Mouse (Mus musculus) liver, embryonic 12.5 days (tissue): ENCODE measurements around the gene Dgcr2. TPM values are rescaled to one million over a fixed set of nuclear protein-coding genes. Genes with fewer than 3 reads are reported as not detected.

Experiments used
- ATAC-seq: fragments of 200-750 bp; cut with Nextera tagmentation; 2 replicates; pipeline ENCODE4 v1.8.0; 2017; ENCODE audit warnings: moderate number of reproducible peaks, mild to moderate bottlenecking, moderate library complexity
- H3K27ac ChIP-seq: fragments of 300-500 bp; sonication (generic); 2 replicates; pipeline ENCODE4 v1.5.1; 2016; ENCODE audit warnings: mild to moderate bottlenecking
- H3K27me3 ChIP-seq: fragments of 300-500 bp; sonication (generic); replicated peaks from 2 replicates; pipeline ENCODE4 v1.6.1; 2016; ENCODE audit warnings: mild to moderate bottlenecking, moderate library complexity
- H3K36me3 ChIP-seq: fragments of 300-500 bp; sonication (generic); 2 replicates; pipeline ENCODE4 v1.6.1; 2016; ENCODE audit warnings: mild to moderate bottlenecking, moderate library complexity
- H3K4me1 ChIP-seq: fragments of 300-500 bp; sonication (generic); 2 replicates; pipeline ENCODE4 v1.6.1; 2016
- H3K4me2 ChIP-seq: fragments of 300-500 bp; sonication (generic); 2 replicates; pipeline ENCODE4 v1.6.1; 2016; ENCODE audit warnings: mild to moderate bottlenecking, moderate library complexity
- H3K4me3 ChIP-seq: fragments of 300-500 bp; sonication (generic); 2 replicates; pipeline ENCODE4 v1.5.1; 2016; ENCODE audit warnings: mild to moderate bottlenecking, moderate library complexity
- H3K9ac ChIP-seq: fragments of 300-500 bp; sonication (generic); 2 replicates; pipeline ENCODE4 v1.6.1; 2016; ENCODE audit warnings: mild to moderate bottlenecking, moderate library complexity
- H3K9me3 ChIP-seq: fragments of 300-500 bp; sonication (generic); replicated peaks from 2 replicates; pipeline ENCODE4 v1.6.1; 2016; ENCODE audit warnings: mild to moderate bottlenecking, moderate library complexity
- WGBS: fragments of 180-500 bp; shearing (Covaris S2); methylation state at CpG from one replicate; pipeline ENCODE4 v1.1.7; 2016; ENCODE audit not compliant: insufficient replicate concordance; 5-methylcytosine and 5-hydroxymethylcytosine counted together
- polyA plus RNA-seq: library from polyadenylated mRNA; unstranded; fragments of >200 nt; fragmentation: Nextera tagmentation; extraction: Ambion mirVana; gene quantifications from 2 replicates; pipeline ENCODE4 v1.2.1, GENCODE M21; 2016

Gene Dgcr2
- polyA plus RNA-seq, 1 experiment from 2014 or later, result 29.7 TPM

DNA sequence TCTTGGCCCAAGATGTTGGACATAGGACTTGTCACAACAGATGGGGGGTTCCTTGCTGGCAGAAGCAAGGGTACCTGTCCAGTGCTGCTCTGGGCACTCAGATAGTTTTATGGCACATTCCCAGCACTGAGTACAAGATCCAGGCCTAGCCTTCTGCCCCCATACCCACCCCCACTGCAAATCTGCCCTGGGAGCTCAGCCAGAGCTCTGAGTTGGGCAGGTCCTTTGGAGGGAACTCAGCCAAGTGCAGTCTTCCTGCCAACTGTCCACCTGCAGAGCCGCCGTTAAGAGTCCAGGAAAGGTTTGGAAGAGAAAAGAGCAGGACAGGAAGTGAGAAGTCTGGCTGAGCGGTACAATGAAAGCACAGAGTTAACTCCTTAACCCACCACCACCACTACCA lies 5.8 kb downstream of the Dgcr2 start:
- no peak overlapping the region for H3K27ac ChIP-seq
- ATAC-seq, result no peak
- H3K4me3 ChIP-seq, result no peak overlapping the region
- H3K4me2 ChIP-seq, result no peak overlapping the region
- WGBS, result 58% methylated on average over 3 of the region's 3 CpGs
- peaks cover 11% of the 10 kb centered on the region; the same call in 1 of the 2 replicates for H3K27me3 ChIP-seq
- no peaks in the 10 kb centered on the region for H3K9me3 ChIP-seq
- H3K4me1 ChIP-seq, result peaks cover 25% of the 10 kb centered on the region
- no peak overlapping the region for H3K9ac ChIP-seq
- H3K36me3 ChIP-seq, result peaks cover 7% of the 10 kb centered on the region; the same call in 1 of the 2 replicates

DNA sequence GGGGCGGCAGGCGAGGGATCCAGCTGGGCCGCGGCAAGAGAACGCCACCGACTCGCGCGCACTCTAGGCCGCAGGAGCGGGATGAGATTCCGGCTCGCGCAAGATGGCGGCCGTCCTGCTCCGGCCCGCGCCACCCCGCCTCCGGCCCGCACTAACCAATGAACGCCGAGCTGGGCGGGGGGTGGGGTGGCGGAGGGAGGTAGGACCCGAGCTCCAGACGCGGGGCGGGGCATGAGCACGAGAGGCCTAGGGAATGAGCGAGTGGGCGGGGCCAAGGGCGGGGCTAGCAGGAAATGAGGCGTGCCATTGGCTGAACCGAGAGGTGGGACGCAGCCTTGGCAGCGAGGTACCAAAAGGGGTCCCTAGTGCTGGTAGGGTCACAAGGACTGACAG lies 6.8 kb downstream of the Dgcr2 start, which contains the start of gene Gm20518:
TSS of gene Gm20518 (minus strand) at position 105 of the 393 bp plus-strand sequence.
- H3K4me1 ChIP-seq, result peaks cover 25% of the 10 kb centered on the region
- H3K9me3 ChIP-seq, result no peaks in the 10 kb centered on the region
- under 1% methylated on average over 37 of the region's 38 CpGs for WGBS
- peaks cover 7% of the 10 kb centered on the region; the same call in 1 of the 2 replicates for H3K36me3 ChIP-seq
- H3K4me2 ChIP-seq, result peak within 1 kb of the TSS; percentile 81
- peak within 1 kb of the TSS; percentile 98 for H3K9ac ChIP-seq
- peaks cover 11% of the 10 kb centered on the region; the same call in 1 of the 2 replicates for H3K27me3 ChIP-seq
- peak within 1 kb of the TSS; percentile 93 for H3K4me3 ChIP-seq
- ATAC-seq, result peak; percentile 97
- peak within 1 kb of the TSS; percentile 91 for H3K27ac ChIP-seq

GRCm38 (mm10) chr16:17890917-17891566 lies 7.3 kb downstream of the Dgcr2 start:
- under 1% methylated on average over 44 of the region's 44 CpGs for WGBS
- Histone ChIP-seq H3K36me3 (peaks cover 7% of the 10 kb centered on the region; the same call in 1 of the 2 replicates), H3K4me2 (peak overlapping the region; percentile 81), H3K27ac (peak overlapping the region; percentile 91), H3K9ac (peak overlapping the region; percentile 98), H3K27me3 (peaks cover 7% of the 10 kb centered on the region; the same call in 1 of the 2 replicates), H3K4me1 (peaks cover 25% of the 10 kb centered on the region), H3K9me3 (no peaks in the 10 kb centered on the region), H3K4me3 (peak overlapping the region; percentile 93)
- ATAC-seq, result peak; percentile 73

DNA sequence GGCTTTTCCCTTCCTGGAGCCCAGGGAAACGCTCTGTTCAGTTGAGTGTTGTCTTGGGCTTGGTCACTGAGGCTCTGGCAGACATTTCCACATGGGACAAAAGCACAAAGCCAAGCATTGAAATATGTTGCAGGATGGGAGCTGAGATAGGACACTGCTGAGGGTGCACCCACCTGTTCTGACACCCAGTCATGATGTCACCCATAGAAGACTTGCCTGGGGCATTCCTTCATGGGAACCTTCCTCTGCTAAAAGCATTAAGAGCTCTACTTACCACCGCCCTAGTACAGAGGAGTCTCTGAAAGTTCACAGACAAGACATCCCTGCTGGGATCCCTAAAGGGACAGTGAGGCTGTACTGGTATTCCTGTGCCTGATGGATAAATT lies 8.0 kb downstream of the Dgcr2 start:
- peak overlapping the region; percentile 98 for H3K9ac ChIP-seq
- H3K4me1 ChIP-seq, result peaks cover 32% of the 10 kb centered on the region
- H3K27me3 ChIP-seq, result peaks cover 5% of the 10 kb centered on the region; the same call in 1 of the 2 replicates
- ATAC-seq, result no peak
- peak overlapping the region; percentile 91 for H3K27ac ChIP-seq
- peak overlapping the region; percentile 81 for H3K4me2 ChIP-seq
- H3K36me3 ChIP-seq, result peaks cover 7% of the 10 kb centered on the region; the same call in 1 of the 2 replicates
- 60% methylated on average over 2 of the region's 2 CpGs for WGBS
- H3K4me3 ChIP-seq, result peak overlapping the region; percentile 93
- H3K9me3 ChIP-seq, result no peaks in the 10 kb centered on the region

GRCm38 (mm10) chr16:17889689-17890341 lies 8.5 kb downstream of the Dgcr2 start:
- H3K27me3 ChIP-seq, result peaks cover 5% of the 10 kb centered on the region; the same call in 1 of the 2 replicates
- peaks cover 7% of the 10 kb centered on the region; the same call in 1 of the 2 replicates for H3K36me3 ChIP-seq
- ATAC-seq, result no peak
- peaks cover 35% of the 10 kb centered on the region for H3K4me1 ChIP-seq
- peak overlapping the region; percentile 81 for H3K4me2 ChIP-seq
- H3K9me3 ChIP-seq, result no peaks in the 10 kb centered on the region
- peak overlapping the region; percentile 98; the same call in 1 of the 2 replicates for H3K9ac ChIP-seq
- H3K4me3 ChIP-seq, result peak overlapping the region; percentile 93
- WGBS, result 79% methylated on average over 6 of the region's 6 CpGs
- H3K27ac ChIP-seq, result no peak overlapping the region

GRCm38 (mm10) chr16:17884116-17884515 lies 14.2 kb downstream of the Dgcr2 start:
- no peak overlapping the region for H3K4me3 ChIP-seq
- ATAC-seq, result no peak
- peaks cover 23% of the 10 kb centered on the region for H3K36me3 ChIP-seq
- H3K4me1 ChIP-seq, result peaks cover 25% of the 10 kb centered on the region
- no peak overlapping the region for H3K9ac ChIP-seq
- no peak overlapping the region for H3K4me2 ChIP-seq
- WGBS, result 70% methylated on average over 6 of the region's 6 CpGs
- H3K9me3 ChIP-seq, result no peaks in the 10 kb centered on the region
- no peaks in the 10 kb centered on the region for H3K27me3 ChIP-seq
- H3K27ac ChIP-seq, result no peak overlapping the region

DNA sequence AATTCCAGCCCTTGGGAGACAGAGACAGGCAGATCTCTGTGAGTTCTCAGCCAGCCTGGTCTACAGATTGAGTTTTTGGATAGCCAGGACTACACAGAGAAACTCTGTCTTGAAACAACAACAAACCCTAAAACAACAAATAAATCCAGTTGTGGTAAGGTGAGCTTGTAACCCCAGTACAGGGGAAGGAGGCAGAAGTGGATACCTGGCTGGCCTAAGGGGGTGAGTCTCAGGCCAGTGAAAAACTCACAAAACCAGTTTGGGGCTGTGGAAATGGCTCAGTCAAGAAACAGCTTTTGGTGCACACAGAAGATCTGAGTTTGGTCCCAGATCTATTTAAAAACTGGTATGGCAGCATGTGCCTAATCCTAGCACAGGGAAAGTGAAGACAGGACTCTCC lies 16.2 kb downstream of the Dgcr2 start:
- no peak for ATAC-seq
- no peaks in the 10 kb centered on the region for H3K27me3 ChIP-seq
- no peak overlapping the region for H3K4me2 ChIP-seq
- H3K9ac ChIP-seq, result no peak overlapping the region
- no peak overlapping the region for H3K27ac ChIP-seq
- peaks cover 25% of the 10 kb centered on the region for H3K4me1 ChIP-seq
- no peaks in the 10 kb centered on the region for H3K9me3 ChIP-seq
- H3K4me3 ChIP-seq, result no peak overlapping the region
- H3K36me3 ChIP-seq, result peaks cover 35% of the 10 kb centered on the region

- no peak overlapping the region for H3K4me2 ChIP-seq
- WGBS, result 74% methylated on average over 4 of the region's 4 CpGs
- H3K27me3 ChIP-seq, result no peaks in the 10 kb centered on the region
- no peaks in the 10 kb centered on the region for H3K9me3 ChIP-seq
- peaks cover 38% of the 10 kb centered on the region for H3K36me3 ChIP-seq
- no peak overlapping the region for H3K9ac ChIP-seq
- H3K27ac ChIP-seq, result no peak overlapping the region
- H3K4me1 ChIP-seq, result peaks cover 16% of the 10 kb centered on the region; the same call in 1 of the 2 replicates
- no peak overlapping the region for H3K4me3 ChIP-seq
- ATAC-seq, result no peak
Observed at GRCm38 (mm10) chr16:17879571-17879970, 18.8 kb downstream of the Dgcr2 start.

DNA sequence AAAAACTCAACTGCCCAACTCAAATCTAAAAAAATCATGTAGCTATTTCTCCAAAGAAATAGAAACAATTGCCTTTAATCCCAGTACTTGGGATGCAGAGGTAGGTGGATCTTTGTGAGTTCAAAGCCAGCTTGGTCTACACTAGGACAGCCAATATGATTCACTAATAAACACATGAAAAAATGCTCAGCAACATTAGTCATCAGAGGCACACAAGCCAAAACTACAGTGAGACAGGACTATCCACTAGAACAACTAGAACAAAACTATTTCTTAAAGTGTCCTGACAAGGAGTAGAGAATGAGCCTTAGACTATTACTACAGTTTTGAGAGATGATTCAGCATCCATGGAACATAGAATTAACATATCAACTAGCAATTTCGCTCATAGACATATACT lies 22.3 kb downstream of the Dgcr2 start:
- Histone ChIP-seq H3K4me3 (no peak overlapping the region), H3K27ac (no peak overlapping the region), H3K9ac (no peak overlapping the region), H3K9me3 (no peaks in the 10 kb centered on the region), H3K36me3 (peaks cover 35% of the 10 kb centered on the region), H3K4me2 (no peak overlapping the region), H3K27me3 (no peaks in the 10 kb centered on the region), H3K4me1 (peaks cover 41% of the 10 kb centered on the region)
- 64% methylated on average over 1 of the region's 1 CpGs for WGBS
- no peak for ATAC-seq

GRCm38 (mm10) chr16:17875174-17875573 lies 23.2 kb downstream of the Dgcr2 start:
- Histone ChIP-seq H3K9me3 (no peaks in the 10 kb centered on the region), H3K4me3 (no peak overlapping the region), H3K4me1 (peaks cover 51% of the 10 kb centered on the region), H3K27ac (no peak overlapping the region), H3K4me2 (no peak overlapping the region), H3K9ac (no peak overlapping the region), H3K36me3 (peaks cover 39% of the 10 kb centered on the region), H3K27me3 (no peaks in the 10 kb centered on the region)
- whole genome bisulfite sequencing, result 79% methylated on average over 4 of the region's 4 CpGs
- ATAC-seq, result no peak

- 16% methylated on average over 4 of the region's 4 CpGs for WGBS
- Histone ChIP-seq H3K4me2 (peak overlapping the region; percentile 21), H3K27ac (peak overlapping the region; percentile 45; the same call in 1 of the 2 replicates), H3K4me1 (peaks cover 52% of the 10 kb centered on the region), H3K9me3 (no peaks in the 10 kb centered on the region), H3K27me3 (no peaks in the 10 kb centered on the region), H3K36me3 (peaks cover 42% of the 10 kb centered on the region), H3K9ac (no peak overlapping the region), H3K4me3 (no peak overlapping the region)
- peak; percentile 69 for ATAC-seq
Observed at GRCm38 (mm10) chr16:17872995-17873394, 25.4 kb downstream of the Dgcr2 start.

DNA sequence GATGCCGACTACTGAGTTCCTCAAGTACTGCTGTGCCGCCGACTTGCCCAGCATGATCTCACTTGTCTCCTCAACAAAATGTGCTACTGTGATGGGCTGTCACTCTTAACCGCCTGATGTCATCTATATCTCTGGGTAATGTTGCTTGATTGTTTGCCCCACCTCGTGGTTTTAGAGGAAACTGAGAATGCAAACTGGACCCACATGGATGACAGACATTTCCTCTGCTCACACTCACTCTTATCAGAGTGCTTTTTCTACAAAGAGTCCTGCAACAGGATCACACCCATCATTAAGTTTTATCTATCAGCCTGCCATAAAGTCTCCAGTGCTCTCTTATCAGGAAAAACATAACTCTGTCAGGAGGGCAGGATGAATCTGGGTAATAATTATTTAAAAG lies 27.1 kb downstream of the Dgcr2 start:
- Histone ChIP-seq H3K9me3 (no peaks in the 10 kb centered on the region), H3K27me3 (no peaks in the 10 kb centered on the region), H3K9ac (no peak overlapping the region), H3K4me1 (peaks cover 52% of the 10 kb centered on the region), H3K4me2 (0 out of 2 replicates have a peak overlapping the region, but pooled peaks have one; percentile 19), H3K36me3 (peaks cover 36% of the 10 kb centered on the region), H3K4me3 (no peak overlapping the region), H3K27ac (no peak overlapping the region)
- ATAC-seq, result peak; percentile 70
- WGBS, result 31% methylated on average over 5 of the region's 5 CpGs
